Mouse (Mus musculus) lung, adult 2 months (tissue): ENCODE measurements around the gene Ptger4.

Experiments used
- CTCF ChIP-seq: fragments of 200-500 bp; IDR thresholded peaks from 2 replicates; pipeline ENCODE4 v1.5.1; 2011; ENCODE audit warnings: mild to moderate bottlenecking, low read length, control low read depth; ENCODE audit not compliant: insufficient read depth
- POLR2A ChIP-seq: fragments of 200-500 bp; IDR thresholded peaks from 2 replicates; pipeline ENCODE4 v1.6.1; 2011; ENCODE audit warnings: low read depth, mild to moderate bottlenecking, control low read depth, low read length, borderline replicate concordance; ENCODE audit errors: extremely low read depth

DNA sequence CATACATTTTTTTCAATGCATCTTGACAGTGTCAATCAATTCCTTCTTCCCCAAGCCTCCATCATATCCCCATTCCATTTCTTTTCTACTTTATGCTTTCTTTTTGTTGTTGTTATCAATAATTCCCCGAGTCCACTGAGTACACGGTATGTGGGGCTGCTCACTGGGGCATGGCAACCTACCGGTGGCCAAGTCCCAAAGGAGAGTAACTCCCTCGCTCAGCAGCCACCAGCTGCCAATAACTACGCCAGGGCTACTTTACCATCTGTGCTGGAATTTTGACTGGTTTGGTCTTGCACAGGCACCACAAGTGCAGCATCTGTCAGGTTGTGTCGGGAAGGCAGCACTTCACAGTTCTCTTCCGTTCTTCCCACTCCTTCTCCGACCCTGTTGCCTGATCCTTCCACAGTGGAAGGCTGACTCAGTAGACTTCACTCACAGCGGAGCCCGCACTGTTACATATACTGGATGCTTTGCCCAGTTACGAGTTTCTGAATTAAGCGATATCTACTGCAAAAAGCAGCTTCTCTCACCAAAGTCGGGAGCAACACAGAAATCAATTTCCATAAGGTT is 18.2 kb upstream of the Ptger4 start:
- no peak for TF ChIP-seq CTCF
- TF ChIP-seq POLR2A, result no peak
